Mouse (Mus musculus): Measurements from ENCODE around the gene Cul7. TPM values are rescaled to one million over a fixed set of nuclear protein-coding genes. Genes with fewer than 3 reads are reported as not detected.

Gene Cul7
- polyA plus RNA-seq, 1 experiment = 44.4 TPM

DNA sequence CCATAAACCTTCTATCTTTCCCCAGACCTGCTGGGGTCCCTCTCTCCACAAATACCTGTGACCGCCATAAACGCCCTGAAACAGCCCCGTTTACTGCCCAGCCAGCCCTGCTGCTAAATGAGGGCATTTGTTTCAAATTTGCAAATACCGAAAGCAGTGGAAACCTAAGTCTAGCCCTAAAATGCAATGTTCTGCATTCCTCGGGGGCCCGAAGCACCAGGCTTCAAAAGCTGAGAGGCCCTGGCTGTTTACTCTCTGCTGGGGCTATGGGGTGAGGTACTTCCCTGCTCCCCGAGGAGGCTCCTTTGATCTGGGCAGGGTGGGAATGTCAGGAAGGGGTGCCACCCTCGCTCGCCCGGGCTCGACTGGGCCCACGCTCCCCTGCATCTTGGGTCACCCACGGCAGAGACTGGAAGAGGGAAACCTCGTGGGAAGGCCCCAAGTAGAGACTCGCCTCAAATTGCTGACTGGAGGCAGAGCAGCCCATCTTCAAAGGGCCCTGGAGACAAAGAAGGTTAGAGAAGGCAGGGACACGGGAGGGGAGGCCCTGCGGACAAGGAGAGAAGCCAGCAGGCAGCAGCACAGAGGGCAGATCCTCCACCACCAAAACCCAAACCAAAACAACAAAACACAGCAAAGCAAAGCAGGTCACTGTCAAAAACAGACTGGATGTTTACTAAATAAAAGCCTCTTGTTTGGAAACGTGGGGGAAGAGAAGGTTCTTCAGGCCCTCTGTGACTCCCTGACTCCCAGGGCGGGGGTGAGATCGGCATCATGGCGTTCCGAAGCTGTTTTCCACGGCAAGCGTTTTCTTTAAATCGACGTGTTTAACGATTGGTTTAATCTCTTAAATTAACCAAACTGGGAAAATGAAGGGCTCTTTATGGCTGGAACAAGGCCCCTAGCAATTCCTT lies 31.1 kb upstream of the Cul7 start:
- H3K4me3 ChIP-seq = no peak overlapping the region
- TF ChIP-seq SRF (IDR thresholded peaks at IDR 0.05; ENCODE audit: control insufficient read depth, insufficient read length, low read depth) = no peak
- no peak for TF ChIP-seq CEBPB (IDR thresholded peaks at IDR 0.05; ENCODE audit: insufficient read depth, poor library complexity, severe bottlenecking)
- no peak for TF ChIP-seq REST (IDR thresholded peaks at IDR 0.05; ENCODE audit: insufficient read depth, insufficient read length)
- TF ChIP-seq MYOD1 (IDR thresholded peaks at IDR 0.05; ENCODE audit: control insufficient read depth in 1 of 3, insufficient read length in 2 of 3, low read depth in 2 of 3) = no peak
- no peak for TF ChIP-seq MAX (IDR thresholded peaks at IDR 0.05; ENCODE audit: low read depth)
- TF ChIP-seq TCF3 (IDR thresholded peaks at IDR 0.05; ENCODE audit: insufficient read length, low read depth) = no peak
- no peak for TF ChIP-seq E2F4 (IDR thresholded peaks at IDR 0.05; ENCODE audit: insufficient read depth)

DNA sequence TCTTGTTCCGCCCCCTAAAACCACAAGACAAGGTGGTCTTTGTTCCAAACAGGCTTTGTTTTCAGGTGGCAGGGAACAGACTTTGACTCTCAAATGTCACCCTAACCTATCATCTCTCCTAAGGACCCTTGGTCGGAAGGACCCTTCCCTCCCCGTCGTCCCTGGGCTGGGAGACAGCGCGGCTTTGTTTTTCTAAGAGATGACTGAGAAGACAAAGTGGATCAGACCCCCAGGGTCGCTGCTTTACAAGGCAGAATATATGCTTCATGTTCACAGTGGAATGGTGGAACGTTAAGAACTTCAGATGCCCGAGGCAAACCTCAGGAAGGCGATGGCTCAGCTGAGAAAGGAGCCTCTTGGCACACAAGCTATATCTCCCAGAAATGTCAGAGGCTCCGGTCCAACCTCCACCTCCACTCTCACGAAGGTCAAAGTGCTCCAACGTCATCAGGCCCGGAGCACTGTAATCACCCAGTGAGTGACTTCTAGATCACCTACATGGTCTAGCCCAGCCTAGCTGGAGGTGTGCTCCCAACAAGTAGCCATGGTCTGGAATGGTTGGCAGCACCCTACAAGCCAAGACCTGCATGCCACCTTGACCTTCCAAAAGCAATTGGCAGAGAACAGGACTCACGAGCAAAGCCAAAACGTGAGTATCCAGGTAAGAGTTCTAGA lies 30.3 kb upstream of the Cul7 start:
- Histone ChIP-seq H3ac (ENCODE audit: control insufficient read depth, insufficient read length) (no peak overlapping the region), H3K36me3 (ENCODE audit: control insufficient read depth, insufficient read depth) (no peaks in the 10 kb centered on the region), H3K4me2 (ENCODE audit: low read depth) (no peak overlapping the region), H3K79me2 (ENCODE audit: control insufficient read depth, insufficient read depth) (peaks cover 6% of the 10 kb centered on the region), H3K27me3 (ENCODE audit: control insufficient read depth, insufficient read depth, insufficient read length) (no peaks in the 10 kb centered on the region), H3K4me3 (no peak overlapping the region)
- TF ChIP-seq MYOG (IDR thresholded peaks at IDR 0.05; ENCODE audit: control insufficient read depth in 1 of 3, insufficient read depth in 1 of 3, insufficient read length in 2 of 3, low read depth in 2 of 3) (no peak), MYOD1 (IDR thresholded peaks at IDR 0.05; ENCODE audit: control insufficient read depth in 1 of 3, insufficient read length in 2 of 3, low read depth in 2 of 3) (no peak), E2F4 (IDR thresholded peaks at IDR 0.05; ENCODE audit: insufficient read depth) (no peak), CEBPB (IDR thresholded peaks at IDR 0.05; ENCODE audit: insufficient read depth, poor library complexity, severe bottlenecking) (no peak), MAX (IDR thresholded peaks at IDR 0.05; ENCODE audit: low read depth) (no peak), POLR2A (IDR thresholded peaks at IDR 0.05; ENCODE audit: insufficient read length, low read depth) (no peak)

More for the DNA sequence above, 31.1 kb upstream of the Cul7 start:
- Histone ChIP-seq H3K27me3 (ENCODE audit: control insufficient read depth, insufficient read depth, insufficient read length) (no peaks in the 10 kb centered on the region), H3K4me2 (ENCODE audit: low read depth) (no peak overlapping the region), H3K79me2 (ENCODE audit: control insufficient read depth, insufficient read depth) (peaks cover 6% of the 10 kb centered on the region), H3K36me3 (ENCODE audit: control insufficient read depth, insufficient read depth) (no peaks in the 10 kb centered on the region), H3ac (ENCODE audit: control insufficient read depth, insufficient read length) (no peak overlapping the region)

DNA sequence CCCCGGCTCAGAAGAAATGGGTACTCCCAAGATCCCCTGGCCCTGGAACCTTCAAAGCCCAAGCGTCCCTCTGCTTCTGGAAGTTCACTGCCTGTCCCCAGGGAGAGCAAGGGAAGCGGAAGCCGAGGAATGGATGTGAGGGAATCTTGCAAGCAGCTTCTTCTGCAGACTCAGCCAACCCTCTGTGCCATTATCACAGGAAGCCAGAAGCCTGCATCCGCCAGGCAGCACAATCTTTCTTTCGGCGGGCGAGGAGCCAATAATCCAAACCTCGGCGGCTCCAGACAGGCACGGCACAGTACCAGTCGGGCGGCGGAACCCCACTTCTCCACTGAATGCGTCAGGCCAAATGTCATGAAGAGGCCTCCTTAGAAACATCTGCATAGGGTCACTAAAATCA lies 28.8 kb upstream of the Cul7 start:
- Histone ChIP-seq H3ac (ENCODE audit: control insufficient read depth, insufficient read length) (no peak overlapping the region), H3K36me3 (ENCODE audit: control insufficient read depth, insufficient read depth) (no peaks in the 10 kb centered on the region), H3K4me2 (ENCODE audit: low read depth) (no peak overlapping the region), H3K79me2 (ENCODE audit: control insufficient read depth, insufficient read depth) (peaks cover 10% of the 10 kb centered on the region), H3K4me3 (no peak overlapping the region), H3K27me3 (ENCODE audit: control insufficient read depth, insufficient read depth, insufficient read length) (no peaks in the 10 kb centered on the region)
- TF ChIP-seq POLR2AphosphoS2 (IDR thresholded peaks at IDR 0.05; ENCODE audit: insufficient read length, low read depth) (no peak), REST (IDR thresholded peaks at IDR 0.05; ENCODE audit: insufficient read depth, insufficient read length) (no peak), MYOD1 (IDR thresholded peaks at IDR 0.05; ENCODE audit: control insufficient read depth in 1 of 3, insufficient read length in 2 of 3, low read depth in 2 of 3) (no peak), MYOG (IDR thresholded peaks at IDR 0.05; ENCODE audit: control insufficient read depth in 1 of 3, insufficient read depth in 1 of 3, insufficient read length in 2 of 3, low read depth in 2 of 3) (no peak), POLR2A (IDR thresholded peaks at IDR 0.05; ENCODE audit: insufficient read length, low read depth) (no peak), MAX (IDR thresholded peaks at IDR 0.05; ENCODE audit: low read depth) (no peak), USF1 (IDR thresholded peaks at IDR 0.05; ENCODE audit: low read depth) (no peak), TCF3 (IDR thresholded peaks at IDR 0.05; ENCODE audit: insufficient read length, low read depth) (no peak), E2F4 (IDR thresholded peaks at IDR 0.05; ENCODE audit: insufficient read depth) (no peak), CEBPB (IDR thresholded peaks at IDR 0.05; ENCODE audit: insufficient read depth, poor library complexity, severe bottlenecking) (no peak), TCF12 (IDR thresholded peaks at IDR 0.05; ENCODE audit: insufficient read depth, poor library complexity, severe bottlenecking) (no peak), SRF (IDR thresholded peaks at IDR 0.05; ENCODE audit: control insufficient read depth, insufficient read length, low read depth) (no peak)

DNA sequence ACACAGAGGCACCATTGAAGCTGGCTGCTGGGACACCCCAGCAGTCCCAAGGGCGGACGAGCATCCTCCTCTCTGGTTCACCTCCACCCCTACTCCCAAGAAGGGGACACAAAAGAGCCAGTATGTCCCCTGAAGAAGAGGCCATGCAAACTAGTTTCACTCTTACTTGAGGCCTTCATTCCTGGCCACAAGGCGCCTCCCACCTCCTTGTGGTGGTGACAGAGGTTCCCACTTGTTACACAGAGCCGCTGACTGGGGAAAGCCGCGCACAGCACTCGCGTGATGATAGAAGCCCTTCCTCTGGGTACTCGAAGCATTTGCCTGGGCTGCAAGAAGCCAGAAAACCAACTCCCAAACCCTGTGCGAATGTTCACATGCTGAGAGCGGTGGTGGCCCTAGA lies 27.9 kb upstream of the Cul7 start:
- Histone ChIP-seq H3K4me2 (ENCODE audit: low read depth) (no peak overlapping the region), H3K27me3 (ENCODE audit: control insufficient read depth, insufficient read depth, insufficient read length) (no peaks in the 10 kb centered on the region), H3K4me3 (no peak overlapping the region), H3K36me3 (ENCODE audit: control insufficient read depth, insufficient read depth) (no peaks in the 10 kb centered on the region), H3K79me2 (ENCODE audit: control insufficient read depth, insufficient read depth) (peaks cover 10% of the 10 kb centered on the region), H3ac (ENCODE audit: control insufficient read depth, insufficient read length) (no peak overlapping the region)
- no peak for TF ChIP-seq TCF12 (IDR thresholded peaks at IDR 0.05; ENCODE audit: insufficient read depth, poor library complexity, severe bottlenecking)
- TF ChIP-seq CEBPB (IDR thresholded peaks at IDR 0.05; ENCODE audit: insufficient read depth, poor library complexity, severe bottlenecking) = no peak
- TF ChIP-seq MAX (IDR thresholded peaks at IDR 0.05; ENCODE audit: low read depth) = no peak
- no peak for TF ChIP-seq POLR2A (IDR thresholded peaks at IDR 0.05; ENCODE audit: insufficient read length, low read depth)
- no peak for TF ChIP-seq MYOG (IDR thresholded peaks at IDR 0.05; ENCODE audit: control insufficient read depth in 1 of 3, insufficient read depth in 1 of 3, insufficient read length in 2 of 3, low read depth in 2 of 3)
- no peak for TF ChIP-seq USF1 (IDR thresholded peaks at IDR 0.05; ENCODE audit: low read depth)
- TF ChIP-seq POLR2AphosphoS2 (IDR thresholded peaks at IDR 0.05; ENCODE audit: insufficient read length, low read depth) = no peak
- TF ChIP-seq REST (IDR thresholded peaks at IDR 0.05; ENCODE audit: insufficient read depth, insufficient read length) = no peak
- no peak for TF ChIP-seq SRF (IDR thresholded peaks at IDR 0.05; ENCODE audit: control insufficient read depth, insufficient read length, low read depth)
- TF ChIP-seq TCF3 (IDR thresholded peaks at IDR 0.05; ENCODE audit: insufficient read length, low read depth) = no peak
- no peak for TF ChIP-seq E2F4 (IDR thresholded peaks at IDR 0.05; ENCODE audit: insufficient read depth)
- TF ChIP-seq MYOD1 (IDR thresholded peaks at IDR 0.05; ENCODE audit: control insufficient read depth in 1 of 3, insufficient read length in 2 of 3, low read depth in 2 of 3) = no peak
